9 mouse cellular contexts compared by ENCODE assay signal in the genomic region with DNA sequence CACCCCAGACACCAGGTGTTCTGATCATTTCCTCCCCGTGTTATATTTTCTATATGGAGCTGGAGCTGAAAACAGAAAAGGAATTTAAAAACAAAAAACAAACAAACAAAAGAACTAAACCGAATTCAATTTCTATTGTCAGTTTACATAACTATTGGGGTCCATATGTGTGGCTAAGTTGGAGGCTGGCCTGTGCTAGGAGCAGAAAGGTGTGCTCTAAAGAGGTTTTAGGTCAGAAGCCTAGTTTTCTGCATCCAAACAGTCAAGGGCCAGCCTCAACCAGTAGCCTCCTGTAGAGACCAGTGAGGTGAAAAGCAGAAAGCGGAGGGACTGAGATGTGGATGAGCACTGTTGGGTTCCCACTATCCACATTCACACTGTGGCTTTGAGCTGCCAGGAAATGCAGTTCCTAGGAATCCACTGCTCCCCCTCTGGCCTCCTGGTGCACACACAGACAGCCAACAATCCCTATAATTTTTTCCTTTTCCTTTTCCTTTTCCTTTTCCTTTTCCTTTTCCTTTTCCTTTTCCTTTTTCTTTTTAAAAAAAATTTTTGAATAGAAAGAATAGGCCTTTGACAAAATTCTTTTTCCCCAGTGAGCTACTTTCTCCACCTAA. TPM values are rescaled to one million over a fixed set of nuclear protein-coding genes. Genes with fewer than 3 reads are reported as not detected.
DNase-seq lines count a peak whose midpoint lies in the region; ATAC-seq and TF ChIP-seq lines count a peak whose summit lies in the region.
"Had no signal": no experiment of that assay in that cellular context is flagged by ENCODE, and none has a peak within 500 bp of the region (broad histone marks: within the 10 kb centered on the region; RNA-seq: fewer than 3 reads in every experiment).

No protein-coding gene starts in this region.

- no peaks in the 10 kb centered on the region for H3K27me3 ChIP-seq in spleen, adult 2 months (ENCODE audit: control insufficient read depth, insufficient read depth, low read length)
- 0 out of 2 replicates have a peak, but pooled peaks cover 3% of the 10 kb centered on the region for H3K27me3 ChIP-seq in hindbrain, postnatal 0 days (ENCODE audit: insufficient read depth, low read length)
- no peaks in the 10 kb centered on the region for H3K27me3 ChIP-seq in midbrain, embryonic 14.5 days (ENCODE audit: control insufficient read depth, insufficient read depth, low read length)

- WGBS in spleen, adult 2 months: 29% methylated on average over 3 of the region's 3 CpGs
- 12% methylated on average over 3 of the region's 3 CpGs for WGBS in hindbrain, postnatal 0 days
- WGBS in midbrain, embryonic 14.5 days: 14% methylated on average over 3 of the region's 3 CpGs

- peak overlapping the region; percentile 76 for H3K4me2 ChIP-seq in hindbrain, postnatal 0 days (ENCODE audit: low read depth, low read length)
- peak overlapping the region; percentile 77 for H3K4me2 ChIP-seq in midbrain, embryonic 14.5 days (ENCODE audit: low read length)

- no peak overlapping the region for H3K27ac ChIP-seq in spleen, adult 2 months (ENCODE audit: insufficient read depth, low read length)
- 0 out of 2 replicates have a peak overlapping the region, but pooled peaks have one; percentile 67 for H3K27ac ChIP-seq in hindbrain, postnatal 0 days
- H3K27ac ChIP-seq in midbrain, embryonic 14.5 days (replicated peaks; ENCODE audit: low read depth, low read length): no peak overlapping the region

- ATAC-seq in hindbrain, postnatal 0 days: no peak
- no peak for ATAC-seq in midbrain, embryonic 14.5 days (ENCODE audit: low FRiP score, low TSS enrichment)

- no peaks in the 10 kb centered on the region; the same call in 1 of the 2 replicates for H3K4me1 ChIP-seq in spleen, adult 2 months (ENCODE audit: control insufficient read depth, insufficient read depth, insufficient read length)
- no peaks in the 10 kb centered on the region for H3K4me1 ChIP-seq in hindbrain, postnatal 0 days (ENCODE audit: insufficient read depth, low read length)
- peaks cover 8% of the 10 kb centered on the region for H3K4me1 ChIP-seq in midbrain, embryonic 14.5 days (ENCODE audit: control insufficient read depth, insufficient read depth, low read length)

- TF ChIP-seq POLR2A in spleen, adult 2 months (IDR thresholded peaks at IDR 0.05; ENCODE audit: low read depth, low read length): no peak

- H3K9me3 ChIP-seq in hindbrain, postnatal 0 days (ENCODE audit: low read length): no peaks in the 10 kb centered on the region
- no peaks in the 10 kb centered on the region for H3K9me3 ChIP-seq in midbrain, embryonic 14.5 days (ENCODE audit: control insufficient read depth, low read length)

- TF ChIP-seq CTCF in spleen, adult 2 months (IDR thresholded peaks at IDR 0.05; ENCODE audit: extremely low read depth, insufficient read depth, insufficient read length, insufficient replicate concordance): no peak
- TF ChIP-seq CTCF in hindbrain, postnatal 0 days (IDR thresholded peaks at IDR 0.05; ENCODE audit: low read depth): peak; percentile 57

- DNase-seq in cerebellum, postnatal 10 days: peak; percentile 9
- DNase-seq in cerebellum, adult 8-10 months: no peak
- DNase-seq in spleen, adult 2 months (ENCODE audit: low read depth in 1 of 2, low spot score in 2 of 2): no peak
- no peak for DNase-seq in spleen, postnatal 36 days (ENCODE audit: low spot score in 2 of 2)
- peak; percentile 45 for DNase-seq in hindbrain, postnatal 0 days (ENCODE audit: low spot score)
- DNase-seq in midbrain, embryonic 14.5 days: peak; percentile 16
- DNase-seq in urinary bladder, adult 18-20 months (ENCODE audit: low spot score in 2 of 2): no peak
- no peak for DNase-seq in layer of hippocampus, postnatal 25 days (ENCODE audit: extremely low spot score in 1 of 2, low spot score in 1 of 2)

- H3K4me3 ChIP-seq in spleen, adult 2 months (ENCODE audit: extremely low read depth, insufficient read depth, insufficient read length): peak overlapping the region; percentile 16; the same call in 1 of the 2 replicates
- H3K4me3 ChIP-seq in hindbrain, postnatal 0 days (ENCODE audit: low read length): peak overlapping the region; percentile 64
- peak overlapping the region; percentile 60 for H3K4me3 ChIP-seq in midbrain, embryonic 14.5 days (replicated peaks; ENCODE audit: low read depth, low read length)

- no peaks in the 10 kb centered on the region for H3K36me3 ChIP-seq in spleen, adult 2 months (ENCODE audit: control insufficient read depth, insufficient read depth, low read length)
- H3K36me3 ChIP-seq in hindbrain, postnatal 0 days (ENCODE audit: insufficient read depth, low read length): no peaks in the 10 kb centered on the region
- peaks cover 3% of the 10 kb centered on the region; the same call in 1 of the 2 replicates for H3K36me3 ChIP-seq in midbrain, embryonic 14.5 days (ENCODE audit: control insufficient read depth, insufficient read depth, low read length)

- H3K9ac ChIP-seq in hindbrain, postnatal 0 days (replicated peaks; ENCODE audit: low read length): peak overlapping the region; percentile 59
- peak overlapping the region; percentile 65 for H3K9ac ChIP-seq in midbrain, embryonic 14.5 days (replicated peaks; ENCODE audit: low read length)

RNA-seq across cellular contexts. Expression of gene 2610021A01Rik, which starts 1.0 kb away (rescaled TPM):
- 2.6 and 3.0 TPM in 2 replicates for polyA plus RNA-seq in spleen, adult 2 months (2012; rRNA removed)
- 22.0 and 28.6 TPM in 2 replicates for total RNA-seq in hindbrain, postnatal 0 days (2014; rRNA removed)
- polyA plus RNA-seq in hindbrain, postnatal 0 days (2015; fragmentation: Nextera tagmentation; extraction: Ambion mirVana): 7.6 and 8.3 TPM in 2 replicates
- 18.5 and 19.5 TPM in 2 replicates for polyA plus RNA-seq in midbrain, embryonic 14.5 days (2014; fragmentation: Nextera tagmentation; extraction: Ambion mirVana)
- 10 to 100 TPM; 33.2 to 35.5 TPM for total RNA-seq in layer of hippocampus, postnatal 25 days (2021)

RNA-seq across cellular contexts. Expression of gene Gm6871, which starts 26.6 kb away (rescaled TPM):
- not detected in 2 replicates for polyA plus RNA-seq in spleen, adult 2 months (2012; rRNA removed)
- not detected in 2 replicates for total RNA-seq in hindbrain, postnatal 0 days (2014; rRNA removed)
- polyA plus RNA-seq in hindbrain, postnatal 0 days (2015; fragmentation: Nextera tagmentation; extraction: Ambion mirVana): not detected in 2 replicates
- not detected in 2 replicates for polyA plus RNA-seq in midbrain, embryonic 14.5 days (2014; fragmentation: Nextera tagmentation; extraction: Ambion mirVana)
- not detected for total RNA-seq in layer of hippocampus, postnatal 25 days (2021)
- total RNA-seq: layer of hippocampus, adult 18-20 months had no signal

RNA-seq across cellular contexts. Expression of gene Zfp788, which starts 33.0 kb away (rescaled TPM):
- polyA plus RNA-seq in spleen, adult 2 months (2012; rRNA removed): 0.33 and 0.81 TPM in 2 replicates
- 12.2 and 19.0 TPM in 2 replicates for total RNA-seq in hindbrain, postnatal 0 days (2014; rRNA removed)
- polyA plus RNA-seq in hindbrain, postnatal 0 days (2015; fragmentation: Nextera tagmentation; extraction: Ambion mirVana): 14.4 and 16.2 TPM in 2 replicates
- 28.3 and 33.5 TPM in 2 replicates for polyA plus RNA-seq in midbrain, embryonic 14.5 days (2014; fragmentation: Nextera tagmentation; extraction: Ambion mirVana)
- 10 to 100 TPM; 33.6 to 35.1 TPM for total RNA-seq in layer of hippocampus, postnatal 25 days (2021)

Comparison
In these comparisons a context has a peak if more than half of its experiments do, and no peak if none do; other contexts are left out.
1. DNase-seq: peak in cerebellum, postnatal 10 days (2 of 2), hindbrain, postnatal 0 days (single experiment) and midbrain, embryonic 14.5 days (single experiment); none in cerebellum, adult 8-10 months (single experiment), spleen, adult 2 months (0 of 2), spleen, postnatal 36 days (0 of 2), urinary bladder, adult 18-20 months (0 of 2) and layer of hippocampus, postnatal 25 days (0 of 2).
2. Peak in every context shown above with its lines, with median percentiles within 50 percentile points of each other: H3K4me3 ChIP-seq.